Mouse (Mus musculus): ENCODE data around the gene Lin54.

- TF ChIP-seq HCFC1 (IDR thresholded peaks at IDR 0.05; ENCODE audit: low read depth, low read length) = peak; percentile 56
- no peak for TF ChIP-seq CTCF (conservative IDR thresholded peaks at IDR 0.05 in 1 of 2, IDR thresholded peaks at IDR 0.05 in 1 of 2; ENCODE audit: low read depth in 2 of 2, low read length in 2 of 2)
- no peak for TF ChIP-seq MYC (IDR thresholded peaks at IDR 0.05; ENCODE audit: low read depth, low read length)
- peak; percentile 30; the same call in 1 of the 2 replicates for TF ChIP-seq NRF1 (IDR thresholded peaks at IDR 0.05; ENCODE audit: low read depth, low read length)
- TF ChIP-seq GABPA (IDR thresholded peaks at IDR 0.05; ENCODE audit: insufficient replicate concordance, low read depth, low read length) = no peak
- TF ChIP-seq MEF2A (IDR thresholded peaks at IDR 0.05; ENCODE audit: borderline replicate concordance, low read depth, low read length) = no peak
These were observed 1.8 kb downstream of the Lin54 start for GRCm38 (mm10) chr5:100498436-100499180.

Measured in CH12.LX (cell line).